Mouse (Mus musculus): ENCODE data around the gene Gm38431. TPM values are rescaled to one million over a fixed set of nuclear protein-coding genes. Genes with fewer than 3 reads are reported as not detected.

Gene Gm38431
- total RNA-seq, 4 experiments from 2014 or later: 0.49 to 3.2 (median 2.3) TPM

DNA sequence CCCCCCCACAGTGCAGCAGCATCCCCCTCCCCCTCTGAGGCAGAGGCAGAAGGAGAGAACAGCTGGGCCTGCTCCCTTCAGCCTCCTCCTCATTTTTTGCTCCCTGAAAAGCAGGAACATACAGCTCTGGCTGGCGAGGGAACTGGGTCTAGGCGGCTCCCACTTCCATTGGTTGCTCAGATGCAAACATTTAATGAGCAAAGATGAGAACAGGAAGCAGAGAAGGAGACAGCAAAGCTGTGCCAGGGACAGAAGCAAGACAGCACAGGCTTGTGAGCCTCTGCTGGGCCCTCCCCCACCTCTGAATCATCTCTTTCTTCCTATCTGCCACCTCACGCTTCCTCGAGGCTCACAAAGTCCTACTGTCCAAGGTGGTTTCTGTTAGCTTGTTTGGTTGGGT, 50.5 kb downstream of the Gm38431 start:
- no peak for DNase-seq

- no peak for DNase-seq
Observed at GRCm38 (mm10) chr9:21039779-21040178, 52.0 kb downstream of the Gm38431 start.

- no peak for DNase-seq
Observed at GRCm38 (mm10) chr9:21037481-21037891, 54.3 kb downstream of the Gm38431 start.

- no peak for DNase-seq
Observed at GRCm38 (mm10) chr9:21036666-21037065, 55.1 kb downstream of the Gm38431 start.

DNA sequence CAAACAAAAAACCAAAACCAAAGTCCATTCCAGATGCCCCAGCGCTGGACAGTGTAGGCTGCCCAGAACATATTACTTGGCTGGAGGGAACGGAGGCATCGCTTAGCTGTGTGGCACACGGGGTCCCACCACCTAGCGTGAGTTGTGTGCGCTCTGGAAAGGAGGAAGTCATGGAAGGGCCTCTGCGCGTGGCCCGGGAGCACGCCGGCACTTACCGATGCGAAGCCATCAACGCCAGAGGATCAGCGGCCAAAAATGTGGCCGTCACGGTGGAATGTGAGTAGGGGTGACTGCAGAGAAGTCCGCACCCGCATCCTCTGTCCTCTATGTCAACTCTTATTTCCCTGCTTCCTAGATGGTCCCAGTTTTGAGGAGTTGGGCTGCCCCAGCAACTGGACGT, 55.6 kb downstream of the Gm38431 start:
- no peak for DNase-seq

GRCm38 (mm10) chr9:21035586-21035985, 56.2 kb downstream of the Gm38431 start:
- no peak for DNase-seq

GRCm38 (mm10) chr9:21034481-21035085, 57.2 kb downstream of the Gm38431 start:
- no peak for DNase-seq

- peak; percentile 83 for DNase-seq
Observed at GRCm38 (mm10) chr9:21033136-21033535, 58.7 kb downstream of the Gm38431 start.

GRCm38 (mm10) chr9:21032491-21032890, 59.3 kb downstream of the Gm38431 start:
- DNase-seq: no peak

DNA sequence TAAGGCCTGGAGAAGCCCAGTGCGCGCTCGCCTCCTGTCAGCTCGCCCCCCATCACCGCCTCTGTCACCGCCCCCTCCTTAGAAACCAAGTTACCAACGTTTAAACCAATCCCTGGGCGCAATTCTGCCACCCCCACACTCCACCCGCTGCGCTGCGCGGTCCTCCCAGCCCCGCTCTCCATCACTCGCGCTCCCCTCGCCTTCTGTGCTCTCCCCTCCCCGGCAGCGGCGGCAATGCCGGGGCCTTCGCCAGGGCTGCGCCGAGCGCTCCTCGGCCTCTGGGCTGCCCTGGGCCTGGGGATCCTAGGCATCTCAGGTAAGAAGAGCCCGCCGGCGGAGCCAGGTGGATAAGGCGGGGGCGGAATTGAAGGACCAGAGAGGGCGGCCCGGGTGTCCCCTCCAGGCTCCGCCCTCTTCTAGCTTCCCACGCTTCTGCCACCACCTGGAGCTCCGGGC, 59.9 kb downstream of the Gm38431 start, which contains the start of gene Icam5:
Gene Icam5 (plus strand): TSS at position 178 of the 456 bp plus-strand sequence.
- no peak for DNase-seq

DNA sequence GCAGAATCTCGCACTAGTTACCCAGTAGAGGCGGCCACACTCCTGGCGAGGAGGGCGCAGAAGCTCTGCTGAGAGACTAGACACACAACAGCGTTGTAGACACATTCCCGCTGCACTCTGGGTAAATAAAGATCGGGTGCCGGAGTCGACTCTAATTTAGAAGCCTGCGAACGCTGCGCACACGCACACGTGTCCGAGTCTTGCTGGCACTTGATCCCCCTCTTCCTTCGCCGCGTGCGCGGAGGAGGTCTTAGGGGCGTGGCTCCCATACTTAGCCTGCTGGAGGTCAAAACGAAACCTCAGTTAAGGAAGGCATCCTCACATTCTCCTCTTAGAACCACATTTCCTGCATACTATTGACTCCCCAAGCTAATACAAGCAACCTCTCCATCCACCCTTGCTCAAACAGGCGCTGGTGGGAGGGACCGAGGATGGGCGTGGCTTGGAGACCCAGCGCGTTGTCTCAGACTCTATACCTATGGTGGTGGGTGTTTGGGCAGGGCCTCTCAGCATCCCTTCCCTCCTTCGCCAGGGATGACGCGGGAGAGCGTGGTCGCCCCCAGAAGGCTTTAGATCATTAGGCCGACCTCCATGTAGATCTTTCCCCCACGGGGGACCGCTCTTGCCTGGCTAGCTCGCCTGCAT, 60.4 kb downstream of the Gm38431 start:
- DNase-seq: peak; percentile 62

DNA sequence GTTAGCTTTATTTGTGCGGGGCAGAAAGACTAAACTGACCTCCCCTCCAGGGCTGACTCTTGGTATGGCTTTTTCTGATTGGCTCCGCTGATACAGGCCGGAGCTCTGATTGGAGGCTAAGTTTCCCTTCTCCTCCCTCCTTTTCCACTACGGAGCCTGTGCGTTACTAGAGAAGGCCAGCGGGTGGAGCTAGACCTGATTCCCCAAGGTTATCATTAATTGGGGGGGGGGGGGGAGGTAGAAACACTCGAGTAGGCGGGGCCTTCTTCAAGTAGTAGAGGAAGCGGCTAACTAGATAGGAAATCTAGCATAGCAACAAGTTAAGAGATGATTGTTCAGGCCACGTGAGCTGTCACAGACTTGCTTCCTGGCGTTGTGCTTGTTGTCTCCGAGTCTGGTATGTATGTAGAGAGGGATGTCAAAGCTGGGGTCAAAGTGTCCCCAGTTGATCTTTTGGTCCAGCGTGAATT, 61.0 kb downstream of the Gm38431 start:
- DNase-seq: peak; percentile 87

DNA sequence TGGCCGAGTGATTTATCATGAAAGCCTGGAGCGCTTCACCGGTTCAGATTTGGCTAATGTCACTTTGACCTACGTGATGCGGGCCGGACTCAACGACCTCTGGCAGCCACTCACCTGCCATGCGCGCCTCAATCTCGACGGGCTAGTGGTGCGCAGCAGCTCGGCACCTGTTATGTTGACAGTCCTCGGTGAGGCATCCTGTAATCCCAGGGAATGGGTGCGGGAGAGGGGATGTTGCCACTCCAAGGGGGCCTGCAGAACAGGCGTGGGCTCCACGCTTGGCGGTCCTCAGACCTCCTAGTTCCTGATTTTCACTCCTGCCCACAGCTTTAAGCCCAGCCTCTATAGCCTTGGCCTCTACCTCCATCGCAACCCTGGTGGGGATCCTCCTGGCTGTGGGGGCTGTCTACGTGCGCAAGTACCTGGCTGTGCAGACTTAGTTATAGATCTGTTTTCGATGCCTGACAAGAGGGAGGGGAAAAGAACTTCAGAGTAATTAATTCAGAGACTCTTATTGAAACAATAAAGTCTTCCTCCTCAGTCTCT, 61.7 kb downstream of the Gm38431 start:
- no peak for DNase-seq

DNA sequence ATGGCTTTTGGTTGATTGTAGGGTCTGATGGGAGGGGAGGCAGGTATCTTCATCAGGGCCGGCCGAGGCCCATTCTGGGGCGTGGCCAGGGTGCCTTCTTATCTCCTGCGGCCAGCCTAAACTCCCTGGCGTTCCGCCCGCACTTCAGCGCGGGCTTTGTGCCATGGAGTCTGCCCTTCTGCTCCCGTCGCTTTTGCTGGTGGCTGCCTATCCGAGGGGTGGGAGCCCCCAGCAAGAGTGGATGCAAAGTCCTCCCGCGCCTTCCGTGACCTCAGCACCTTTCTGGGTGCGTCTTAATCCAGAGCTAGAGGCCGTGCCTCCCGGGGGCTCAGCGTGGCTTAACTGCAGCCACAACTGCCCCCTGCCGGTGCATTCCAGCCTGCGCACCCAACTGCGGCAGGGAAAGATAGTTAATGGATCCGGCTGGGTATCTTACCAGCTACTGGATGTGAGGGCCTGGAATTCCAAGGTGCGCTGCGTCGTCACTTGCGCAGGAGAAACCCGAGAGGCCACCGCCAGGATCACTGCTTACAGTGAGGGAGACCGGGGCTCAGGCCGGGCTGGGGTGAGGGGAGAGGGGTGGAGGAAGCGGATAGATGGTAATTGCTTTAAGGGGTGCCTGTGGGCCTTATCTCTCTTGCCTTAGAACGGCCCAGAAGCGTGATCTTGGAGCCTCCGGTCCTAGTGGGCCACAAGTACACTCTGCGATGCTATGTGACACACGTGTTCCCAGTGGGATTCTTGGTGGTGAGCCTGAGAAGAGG, 62.3 kb downstream of the Gm38431 start, which contains the start of gene Icam4:
Gene Icam4 (plus strand): TSS at position 83 of the 764 bp plus-strand sequence.
- peak; percentile 75 for DNase-seq

GRCm38 (mm10) chr9:21028560-21029110, 63.2 kb downstream of the Gm38431 start:
- no peak for DNase-seq

- no peak for DNase-seq
Observed at GRCm38 (mm10) chr9:21027774-21028290, 64.0 kb downstream of the Gm38431 start.

DNA sequence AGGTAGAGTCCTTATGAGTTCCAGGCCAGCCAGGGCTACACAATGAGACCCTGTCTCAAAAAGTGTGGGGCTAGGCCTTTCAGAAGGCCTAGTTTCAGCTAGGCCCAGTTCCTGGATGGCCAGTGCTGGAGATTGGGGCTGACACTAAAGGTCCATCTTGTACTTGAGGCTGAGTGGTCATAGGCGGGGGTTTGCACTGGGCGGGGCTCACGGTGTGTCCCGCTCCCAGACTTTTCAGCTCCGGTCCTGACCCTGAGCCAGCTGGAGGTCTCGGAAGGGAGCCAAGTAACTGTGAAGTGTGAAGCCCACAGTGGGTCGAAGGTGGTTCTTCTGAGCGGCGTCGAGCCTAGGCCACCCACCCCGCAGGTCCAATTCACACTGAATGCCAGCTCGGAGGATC, 64.9 kb downstream of the Gm38431 start:
- no peak for DNase-seq

DNA sequence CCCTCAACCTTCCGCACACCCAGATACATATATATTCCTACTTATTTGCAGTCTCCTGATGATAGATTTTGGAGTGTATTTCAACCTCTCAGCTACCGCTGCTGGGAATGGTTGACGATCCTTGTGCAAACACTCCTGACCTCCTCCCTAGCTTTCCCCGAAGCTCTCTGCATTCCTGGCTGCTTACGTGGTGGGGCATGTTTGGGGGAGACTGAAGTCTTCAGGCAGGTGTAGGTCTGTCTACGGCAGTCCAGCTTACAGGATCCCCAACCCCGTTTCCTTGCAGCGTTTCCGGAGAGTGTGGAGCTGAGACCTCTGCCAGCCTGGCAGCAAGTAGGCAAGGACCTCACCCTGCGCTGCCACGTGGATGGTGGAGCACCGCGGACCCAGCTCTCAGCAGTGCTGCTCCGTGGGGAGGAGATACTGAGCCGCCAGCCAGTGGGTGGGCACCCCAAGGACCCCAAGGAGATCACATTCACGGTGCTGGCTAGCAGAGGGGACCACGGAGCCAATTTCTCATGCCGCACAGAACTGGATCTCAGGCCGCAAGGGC, 66.5 kb downstream of the Gm38431 start:
- no peak for DNase-seq

GRCm38 (mm10) chr9:21022726-21023125, 69.1 kb downstream of the Gm38431 start:
- no peak for DNase-seq

DNA sequence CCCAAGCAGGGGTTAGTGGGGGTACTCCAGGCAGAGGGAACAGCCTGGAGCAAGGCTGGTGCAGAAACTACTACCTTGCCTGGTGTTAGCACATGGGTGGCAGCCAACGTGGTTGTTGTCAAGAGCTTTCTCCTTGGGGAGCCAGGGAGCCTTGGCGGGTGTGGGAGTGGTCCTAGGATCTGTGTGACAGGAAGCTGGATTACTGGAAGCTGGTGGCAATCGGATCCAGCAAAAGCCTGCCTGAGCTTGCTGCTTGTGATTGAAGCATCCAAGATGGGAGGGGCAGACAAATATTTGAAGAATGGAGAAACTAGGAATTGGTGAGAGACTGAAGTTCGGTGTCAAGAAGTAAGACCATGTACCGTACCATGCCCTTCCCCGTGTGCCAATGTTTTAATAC, 69.5 kb downstream of the Gm38431 start:
- no peak for DNase-seq

GRCm38 (mm10) chr9:21021363-21021762, 70.4 kb downstream of the Gm38431 start:
- no peak for DNase-seq

DNA sequence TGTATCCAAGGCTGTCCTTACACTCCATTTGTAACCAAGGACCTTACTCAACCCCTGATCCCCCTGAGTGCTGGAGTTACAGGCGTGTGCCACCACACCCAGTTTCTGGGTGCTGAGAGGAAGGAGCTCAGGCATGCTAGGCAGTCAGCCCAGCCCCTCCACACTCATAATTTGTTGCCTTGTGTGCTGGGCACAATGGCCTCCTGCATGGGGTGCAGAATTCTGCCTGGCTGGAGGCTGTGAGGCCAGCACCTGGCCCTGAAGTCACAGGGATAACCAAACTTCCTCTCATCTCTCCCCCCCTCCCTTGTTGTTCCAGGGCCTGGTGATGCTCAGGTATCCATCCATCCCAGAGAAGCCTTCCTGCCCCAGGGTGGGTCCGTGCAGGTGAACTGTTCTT, 73.2 kb downstream of the Gm38431 start:
- no peak for DNase-seq
